Mouse (Mus musculus) kidney, embryonic 14.5 days (tissue): ENCODE measurements around the gene Gm17651. TPM values are rescaled to one million over a fixed set of nuclear protein-coding genes. Genes with fewer than 3 reads are reported as not detected.

Experiments
- ATAC-seq: fragments of 200-750 bp; cut with Nextera tagmentation; 2 replicates; pipeline ENCODE4 v1.8.0; 2017; ENCODE audit warnings: moderate number of reproducible peaks, mild to moderate bottlenecking, moderate TSS enrichment, moderate library complexity; ENCODE audit not compliant: low FRiP score, low TSS enrichment
- H3K27ac ChIP-seq: fragments of 300-500 bp; sonication (generic); 2 replicates; pipeline ENCODE4 v1.5.1; 2014; ENCODE audit warnings: low read depth, mild to moderate bottlenecking, low read length, moderate library complexity, mixed read lengths
- H3K27me3 ChIP-seq: fragments of 300-500 bp; sonication (generic); 2 replicates; pipeline ENCODE4 v1.6.1; 2014; ENCODE audit warnings: mild to moderate bottlenecking, low read length; ENCODE audit not compliant: control insufficient read depth, insufficient read depth
- H3K36me3 ChIP-seq: fragments of 300-500 bp; sonication (generic); 2 replicates; pipeline ENCODE4 v1.6.1; 2014; ENCODE audit warnings: low read length, mixed read lengths; ENCODE audit not compliant: control insufficient read depth, insufficient read depth
- H3K4me1 ChIP-seq: fragments of 300-500 bp; sonication (generic); 2 replicates; pipeline ENCODE4 v1.6.1; 2014; ENCODE audit warnings: low read length, mixed read lengths; ENCODE audit not compliant: control insufficient read depth, insufficient read depth
- H3K4me2 ChIP-seq: fragments of 300-500 bp; sonication (generic); replicated peaks from 2 replicates; pipeline ENCODE4 v1.6.1; 2014; ENCODE audit warnings: low read depth, mild to moderate bottlenecking, low read length
- H3K4me3 ChIP-seq: fragments of 300-500 bp; sonication (generic); 2 replicates; pipeline ENCODE4 v1.5.1; 2014; ENCODE audit warnings: mild to moderate bottlenecking, low read length
- H3K9ac ChIP-seq: fragments of 300-500 bp; sonication (generic); 2 replicates; pipeline ENCODE4 v1.6.1; 2014; ENCODE audit warnings: low read depth, mild to moderate bottlenecking, low read length, moderate library complexity
- H3K9me3 ChIP-seq: fragments of 300-500 bp; sonication (generic); 2 replicates; pipeline ENCODE4 v1.6.1; 2016; ENCODE audit warnings: low read length; ENCODE audit not compliant: control insufficient read depth
- WGBS: fragments of 180-500 bp; shearing (Covaris S2); extraction: QIAGEN DNeasy Blood & Tissue Kit; methylation state at CpG from one replicate; pipeline ENCODE4 v1.1.7; 2014; 5-methylcytosine and 5-hydroxymethylcytosine counted together
- polyA plus RNA-seq: library from polyadenylated mRNA; unstranded; fragments of >200 nt; fragmentation: Nextera tagmentation; extraction: Ambion mirVana; gene quantifications from 2 replicates; pipeline ENCODE4 v1.2.1, GENCODE M21; 2014

The Gm17651 gene
- polyA plus RNA-seq, 1 experiment from 2014 or later = not detected

DNA sequence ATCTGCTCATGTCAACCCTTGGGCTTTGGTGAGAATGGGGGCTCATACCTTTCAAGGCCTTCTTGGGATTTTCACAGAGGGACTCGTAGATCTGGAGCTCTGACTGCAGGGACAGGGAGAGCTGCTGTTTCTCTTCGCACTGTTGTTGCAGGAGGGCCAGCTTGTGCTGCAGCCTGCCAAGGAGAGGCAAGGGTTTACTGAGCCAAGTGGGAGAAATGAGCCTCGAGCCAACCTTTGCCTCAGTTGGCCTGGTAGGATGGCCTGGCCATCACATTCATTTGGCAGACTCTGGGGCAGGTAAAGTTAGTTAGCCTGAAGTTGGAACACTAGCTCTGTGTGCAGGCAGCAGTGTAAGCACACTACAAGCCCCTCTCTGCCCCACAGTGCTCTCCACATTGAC, 24.6 kb upstream of the Gm17651 start:
- no peaks in the 10 kb centered on the region for H3K9me3 ChIP-seq
- ATAC-seq = no peak
- no peaks in the 10 kb centered on the region for H3K4me1 ChIP-seq
- H3K27me3 ChIP-seq = no peaks in the 10 kb centered on the region
- no peaks in the 10 kb centered on the region for H3K36me3 ChIP-seq
- WGBS = 84% methylated on average over 3 of the region's 3 CpGs
- no peak overlapping the region for H3K27ac ChIP-seq
- H3K4me2 ChIP-seq = no peak overlapping the region
- no peak overlapping the region for H3K4me3 ChIP-seq
- H3K9ac ChIP-seq = no peak overlapping the region

DNA sequence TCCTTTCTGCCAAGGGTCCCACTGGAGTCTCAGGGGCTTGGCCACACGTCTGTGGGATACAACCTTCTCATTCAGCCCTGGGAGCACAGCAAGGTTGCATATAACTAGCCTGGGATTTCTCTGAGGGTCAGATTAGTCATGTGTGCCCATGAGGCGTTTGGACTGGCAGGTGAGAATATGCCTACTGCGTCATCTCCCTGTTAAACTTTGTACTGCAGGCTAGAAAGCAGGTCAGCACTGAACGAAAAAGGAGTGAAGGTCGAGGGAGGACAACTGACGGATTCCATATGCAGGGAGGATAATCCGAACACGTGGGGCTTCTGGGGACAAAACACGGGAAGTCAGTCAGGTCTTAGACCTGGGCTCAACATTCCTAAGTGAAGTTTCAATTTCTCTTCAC, 22.8 kb upstream of the Gm17651 start:
- no peak overlapping the region for H3K27ac ChIP-seq
- H3K27me3 ChIP-seq = no peaks in the 10 kb centered on the region
- H3K4me2 ChIP-seq = no peak overlapping the region
- no peak overlapping the region for H3K9ac ChIP-seq
- ATAC-seq = no peak
- WGBS = 53% methylated on average over 9 of the region's 9 CpGs
- H3K36me3 ChIP-seq = no peaks in the 10 kb centered on the region
- H3K4me3 ChIP-seq = no peak overlapping the region
- no peaks in the 10 kb centered on the region for H3K9me3 ChIP-seq
- H3K4me1 ChIP-seq = no peaks in the 10 kb centered on the region

DNA sequence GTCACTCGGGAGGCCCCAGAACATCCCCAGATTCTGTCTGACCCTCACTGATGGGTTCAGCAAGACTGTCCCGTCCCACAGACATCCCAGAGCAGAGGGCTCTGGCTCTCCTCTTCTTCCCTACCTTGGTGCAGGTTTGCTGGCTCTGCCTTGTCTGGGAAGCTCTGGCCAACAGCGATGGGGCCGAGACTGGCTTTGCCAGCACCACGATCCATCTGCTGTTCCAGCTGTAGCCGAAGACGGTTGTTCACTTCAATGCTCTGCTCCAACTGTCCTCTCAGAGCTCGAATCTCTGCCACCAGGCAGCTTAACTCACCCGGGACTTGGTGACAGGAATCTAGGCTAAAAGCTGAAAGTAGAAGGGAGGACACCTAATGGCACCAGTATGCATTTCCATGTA, 22.4 kb upstream of the Gm17651 start:
- no peaks in the 10 kb centered on the region for H3K4me1 ChIP-seq
- no peak overlapping the region for H3K9ac ChIP-seq
- no peaks in the 10 kb centered on the region for H3K9me3 ChIP-seq
- 85% methylated on average over 9 of the region's 9 CpGs for WGBS
- no peak overlapping the region for H3K27ac ChIP-seq
- no peak for ATAC-seq
- H3K27me3 ChIP-seq = no peaks in the 10 kb centered on the region
- no peak overlapping the region for H3K4me3 ChIP-seq
- H3K4me2 ChIP-seq = no peak overlapping the region
- H3K36me3 ChIP-seq = no peaks in the 10 kb centered on the region

DNA sequence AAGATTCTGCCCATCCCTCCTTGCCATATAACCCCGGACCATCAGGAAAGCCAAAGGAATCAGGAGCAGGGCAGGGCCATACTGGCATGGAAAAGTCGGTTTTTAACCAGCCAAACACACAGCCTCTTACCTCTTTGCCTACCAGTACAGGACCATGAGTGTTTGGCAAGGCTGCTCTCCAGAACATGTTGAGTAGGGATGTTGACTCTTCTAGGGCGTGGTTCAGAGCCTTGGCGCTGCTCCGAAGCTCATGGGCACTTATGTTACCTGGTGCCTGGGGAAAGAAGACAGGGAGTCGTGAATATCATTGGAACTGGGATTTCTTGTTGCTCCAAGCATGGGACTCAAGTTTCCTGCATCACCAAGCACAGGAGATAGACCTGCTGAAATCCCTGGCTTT, 19.3 kb upstream of the Gm17651 start:
- 90% methylated on average over 6 of the region's 6 CpGs for WGBS
- H3K27ac ChIP-seq = no peak overlapping the region
- no peak overlapping the region for H3K4me3 ChIP-seq
- no peaks in the 10 kb centered on the region for H3K4me1 ChIP-seq
- no peak overlapping the region for H3K9ac ChIP-seq
- no peak for ATAC-seq
- H3K27me3 ChIP-seq = no peaks in the 10 kb centered on the region
- H3K9me3 ChIP-seq = no peaks in the 10 kb centered on the region
- H3K4me2 ChIP-seq = no peak overlapping the region
- no peaks in the 10 kb centered on the region for H3K36me3 ChIP-seq

DNA sequence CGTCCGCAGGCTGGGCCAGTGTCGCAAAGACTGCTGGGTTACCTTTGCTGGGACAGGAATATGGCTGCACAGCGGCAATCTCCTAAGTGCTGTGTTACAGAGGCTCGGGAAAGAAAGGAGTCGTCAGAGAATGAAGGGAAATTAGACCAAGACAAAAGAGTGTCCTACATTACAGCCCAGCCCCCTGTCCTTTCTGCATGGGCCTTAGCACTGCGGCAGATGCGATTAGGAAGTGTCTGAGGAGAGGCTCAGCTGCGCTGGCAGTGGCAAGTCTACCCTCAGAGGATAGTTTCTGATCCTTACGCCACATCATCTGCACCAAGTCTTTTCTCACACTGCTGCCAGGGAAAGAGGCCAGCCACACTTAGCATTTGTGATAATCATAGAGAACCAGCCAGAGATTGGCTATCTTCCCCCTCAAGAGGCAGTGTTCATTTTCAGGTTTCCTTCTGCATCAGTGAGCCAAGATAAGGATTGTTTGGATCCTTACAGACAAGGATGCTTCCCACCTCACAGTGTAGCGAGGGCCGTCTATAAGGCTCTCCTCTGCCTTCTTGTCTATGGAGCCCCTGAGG, 17.0 kb upstream of the Gm17651 start:
- 71% methylated on average over 12 of the region's 12 CpGs for WGBS
- no peak overlapping the region for H3K27ac ChIP-seq
- H3K4me1 ChIP-seq = no peaks in the 10 kb centered on the region
- ATAC-seq = no peak
- no peaks in the 10 kb centered on the region for H3K9me3 ChIP-seq
- no peak overlapping the region for H3K9ac ChIP-seq
- no peak overlapping the region for H3K4me2 ChIP-seq
- H3K36me3 ChIP-seq = no peaks in the 10 kb centered on the region
- no peaks in the 10 kb centered on the region for H3K27me3 ChIP-seq
- H3K4me3 ChIP-seq = no peak overlapping the region

DNA sequence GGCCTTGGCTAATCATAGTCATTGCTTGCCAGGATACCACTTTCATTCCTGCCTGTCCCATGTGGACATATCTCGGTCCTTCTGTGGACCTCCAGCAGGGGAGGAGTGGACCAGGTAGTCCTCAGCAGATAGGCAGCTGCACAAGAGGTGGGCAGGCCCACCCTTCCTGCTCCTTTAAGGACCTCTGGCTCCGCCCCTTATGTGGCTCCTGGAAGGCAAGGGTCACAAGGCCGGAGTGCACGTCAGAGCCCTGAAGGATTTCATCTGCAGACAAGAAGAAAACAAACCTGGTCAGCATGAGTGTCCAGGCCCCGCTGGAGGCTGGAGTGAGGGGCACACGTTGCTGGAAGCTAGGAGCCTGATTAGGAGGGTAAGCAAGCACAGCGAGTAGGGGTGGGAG, 16.1 kb upstream of the Gm17651 start:
- no peak overlapping the region for H3K9ac ChIP-seq
- no peak overlapping the region for H3K4me3 ChIP-seq
- H3K9me3 ChIP-seq = no peaks in the 10 kb centered on the region
- no peaks in the 10 kb centered on the region for H3K36me3 ChIP-seq
- 40% methylated on average over 7 of the region's 7 CpGs for WGBS
- H3K27ac ChIP-seq = no peak overlapping the region
- 0 out of 2 replicates have a peak, but pooled peaks have one; percentile 16 for ATAC-seq
- no peaks in the 10 kb centered on the region for H3K27me3 ChIP-seq
- H3K4me1 ChIP-seq = no peaks in the 10 kb centered on the region
- H3K4me2 ChIP-seq = no peak overlapping the region

DNA sequence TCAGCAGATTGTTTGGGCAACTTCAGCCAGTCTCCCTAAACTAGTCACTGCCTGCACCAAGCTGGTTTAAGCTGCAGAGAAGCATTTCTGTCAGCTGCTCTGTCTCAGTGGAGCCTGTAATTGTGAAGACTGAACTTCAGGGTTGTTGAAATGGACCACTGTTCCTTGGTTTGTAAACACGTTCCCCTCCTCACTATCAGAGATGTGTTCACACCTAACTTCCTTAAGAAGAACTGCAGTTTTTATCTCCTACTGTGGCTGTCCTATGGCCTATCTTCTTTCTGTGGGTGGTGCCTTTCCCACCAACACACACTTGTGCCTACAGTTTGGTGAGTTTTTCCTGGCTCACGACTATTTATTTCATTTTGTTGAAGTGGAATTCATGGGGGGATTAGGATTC, 14.8 kb upstream of the Gm17651 start:
- Histone ChIP-seq H3K4me2 (no peak overlapping the region), H3K36me3 (no peaks in the 10 kb centered on the region), H3K9me3 (no peaks in the 10 kb centered on the region), H3K4me3 (no peak overlapping the region), H3K9ac (no peak overlapping the region), H3K27ac (no peak overlapping the region), H3K4me1 (no peaks in the 10 kb centered on the region), H3K27me3 (no peaks in the 10 kb centered on the region)
- WGBS = 70% methylated on average over 2 of the region's 2 CpGs
- ATAC-seq = no peak

DNA sequence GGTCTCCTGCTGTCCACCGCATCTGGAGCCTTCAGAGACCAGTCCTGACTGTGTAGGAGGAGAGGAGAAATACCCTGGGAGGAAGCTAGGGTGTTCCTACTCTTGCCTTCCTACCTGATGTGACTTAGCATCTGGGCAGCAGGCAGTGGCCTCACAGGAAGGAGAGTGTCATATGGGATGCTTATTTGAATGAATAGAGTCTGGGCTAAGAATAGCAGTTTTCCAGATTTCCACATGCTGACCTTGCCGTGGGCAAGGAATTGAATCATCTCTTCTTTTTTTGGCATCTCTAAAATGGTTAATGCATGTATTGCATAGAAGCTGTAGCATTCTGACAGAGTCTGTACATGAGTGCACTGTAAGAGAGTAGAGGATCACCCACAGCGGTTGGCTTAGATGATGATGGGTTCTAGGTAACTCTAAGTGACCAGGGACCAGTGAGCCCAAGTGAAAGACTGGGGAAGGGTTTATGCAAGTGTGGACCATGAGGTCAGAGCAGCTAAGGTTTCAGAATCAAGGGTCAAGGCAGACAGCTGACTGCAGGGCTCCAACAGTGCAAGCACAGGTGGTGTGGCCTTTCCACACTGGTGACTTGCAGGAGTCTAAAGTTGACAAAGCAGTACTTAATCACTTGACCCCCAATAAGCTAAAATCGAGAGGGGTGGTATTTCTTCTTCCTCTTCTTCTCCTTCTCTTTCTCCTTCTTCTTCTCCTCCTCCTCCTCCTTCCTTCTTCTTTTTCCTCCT, 12.1 kb upstream of the Gm17651 start:
- no peak overlapping the region for H3K4me2 ChIP-seq
- H3K27me3 ChIP-seq = no peaks in the 10 kb centered on the region
- H3K27ac ChIP-seq = no peak overlapping the region
- H3K4me3 ChIP-seq = no peak overlapping the region
- H3K36me3 ChIP-seq = no peaks in the 10 kb centered on the region
- no peaks in the 10 kb centered on the region for H3K9me3 ChIP-seq
- H3K4me1 ChIP-seq = peaks cover 8% of the 10 kb centered on the region; the same call in 1 of the 2 replicates
- no peak overlapping the region for H3K9ac ChIP-seq
- 80% methylated on average over 4 of the region's 4 CpGs for WGBS
- ATAC-seq = no peak

DNA sequence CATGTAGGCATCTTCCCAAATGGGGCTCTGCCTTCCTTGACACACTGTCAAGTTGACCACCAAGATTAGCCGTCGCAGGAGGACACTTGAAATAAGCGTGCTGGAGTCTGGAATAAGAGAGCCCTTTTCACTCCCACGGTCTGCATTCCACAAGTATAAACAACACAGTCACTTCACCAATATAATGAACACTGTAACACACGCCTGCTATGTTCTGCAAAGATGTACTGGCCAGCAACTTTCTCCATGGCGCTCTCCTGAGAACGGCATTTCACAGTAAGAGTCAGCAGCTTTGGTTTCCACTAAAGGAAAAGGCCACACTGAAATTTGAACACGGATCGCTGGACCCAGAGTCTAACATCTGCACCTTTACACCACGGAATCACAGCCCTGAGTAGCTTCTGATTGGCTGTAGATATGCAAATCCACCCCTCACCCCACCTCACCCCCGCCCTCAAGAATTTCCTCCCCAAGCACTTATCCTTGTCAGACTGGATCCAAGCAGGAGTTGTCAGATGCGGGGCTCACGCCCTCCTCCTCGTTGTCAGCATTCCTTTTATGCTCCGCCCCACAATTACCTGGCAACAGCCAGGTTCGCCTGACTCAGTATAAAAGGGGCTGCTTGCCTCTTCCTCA, 9.2 kb upstream of the Gm17651 start:
- peak; percentile 57; the same call in 1 of the 2 replicates for ATAC-seq
- no peaks in the 10 kb centered on the region for H3K9me3 ChIP-seq
- WGBS = 3% methylated on average over 16 of the region's 16 CpGs

More for the DNA sequence above, 9.2 kb upstream of the Gm17651 start:
- Histone ChIP-seq H3K36me3 (no peaks in the 10 kb centered on the region), H3K27ac (no peak overlapping the region), H3K9ac (no peak overlapping the region), H3K4me1 (peaks cover 8% of the 10 kb centered on the region; the same call in 1 of the 2 replicates), H3K27me3 (no peaks in the 10 kb centered on the region), H3K4me2 (peak overlapping the region; percentile 26), H3K4me3 (no peak overlapping the region)
